Mouse (Mus musculus) forebrain, embryonic 10.5 days (tissue): ENCODE measurements around the gene Gsk3b. TPM values are rescaled to one million over a fixed set of nuclear protein-coding genes. Genes with fewer than 3 reads are reported as not detected.

Experiments used
- DNase-seq: peaks from one replicate; pipeline ENCODE4 v3.0.0-alpha.2; 2017; ENCODE audit warnings: low spot score; ENCODE audit errors: extremely low spot score
- H3K27ac ChIP-seq: fragments of 300-500 bp; sonication (generic); 2 replicates; pipeline ENCODE4 v1.5.1; 2016; ENCODE audit warnings: mild to moderate bottlenecking
- H3K27me3 ChIP-seq: fragments of 300-500 bp; sonication (generic); 2 replicates; pipeline ENCODE4 v1.6.1; 2016; ENCODE audit warnings: mild to moderate bottlenecking; ENCODE audit not compliant: poor library complexity, severe bottlenecking
- H3K36me3 ChIP-seq: fragments of 300-500 bp; sonication (generic); replicated peaks from 2 replicates; pipeline ENCODE4 v1.6.1; 2016; ENCODE audit warnings: mild to moderate bottlenecking, moderate library complexity
- H3K4me1 ChIP-seq: fragments of 300-500 bp; sonication (generic); 2 replicates; pipeline ENCODE4 v1.6.1; 2016
- H3K4me3 ChIP-seq: fragments of 300-500 bp; sonication (generic); 2 replicates; pipeline ENCODE4 v1.5.1; 2016; ENCODE audit warnings: mild to moderate bottlenecking, moderate library complexity
- H3K9me3 ChIP-seq: fragments of 300-500 bp; sonication (generic); 2 replicates; pipeline ENCODE4 v1.6.1; 2016; ENCODE audit warnings: mild to moderate bottlenecking, moderate library complexity
- WGBS: fragments of 180-500 bp; shearing (Covaris S2); methylation state at CpG from one replicate; pipeline ENCODE4 v1.1.7; 2016; 5-methylcytosine and 5-hydroxymethylcytosine counted together
- polyA plus RNA-seq: library from polyadenylated mRNA; unstranded; fragments of >200 nt; fragmentation: Nextera tagmentation; extraction: Ambion mirVana; gene quantifications from 2 replicates; pipeline ENCODE4 v1.2.1, GENCODE M21; 2016

Gene Gsk3b
- polyA plus RNA-seq, 1 experiment from 2014 or later = 64.3 TPM

DNA sequence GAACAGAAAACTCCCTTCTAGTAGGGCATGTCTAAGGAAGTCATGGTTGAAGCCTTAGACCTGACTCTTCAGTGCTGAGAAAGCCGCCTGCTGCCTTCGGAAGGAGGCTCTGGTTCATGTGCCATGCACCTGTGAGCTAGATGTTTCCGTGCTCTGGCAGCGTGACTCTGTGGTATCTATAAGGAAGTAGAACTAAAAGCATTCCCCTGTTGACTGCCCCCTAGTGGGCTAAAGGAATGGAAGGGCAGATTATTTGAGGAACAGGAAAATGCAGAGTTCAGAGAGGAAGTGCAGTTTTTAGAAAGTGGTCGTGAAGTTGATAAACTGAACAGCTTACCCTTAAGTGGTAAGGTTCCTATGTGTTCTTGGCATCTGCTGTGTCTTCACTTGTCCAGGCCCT lies 150.9 kb downstream of the Gsk3b start:
- WGBS = 86% methylated on average over 5 of the region's 5 CpGs
- peaks cover 56% of the 10 kb centered on the region for H3K36me3 ChIP-seq
- H3K4me3 ChIP-seq = no peak overlapping the region
- H3K27ac ChIP-seq = no peak overlapping the region
- H3K4me1 ChIP-seq = no peaks in the 10 kb centered on the region
- DNase-seq = no peak
- H3K9me3 ChIP-seq = no peaks in the 10 kb centered on the region
- H3K27me3 ChIP-seq = no peaks in the 10 kb centered on the region

DNA sequence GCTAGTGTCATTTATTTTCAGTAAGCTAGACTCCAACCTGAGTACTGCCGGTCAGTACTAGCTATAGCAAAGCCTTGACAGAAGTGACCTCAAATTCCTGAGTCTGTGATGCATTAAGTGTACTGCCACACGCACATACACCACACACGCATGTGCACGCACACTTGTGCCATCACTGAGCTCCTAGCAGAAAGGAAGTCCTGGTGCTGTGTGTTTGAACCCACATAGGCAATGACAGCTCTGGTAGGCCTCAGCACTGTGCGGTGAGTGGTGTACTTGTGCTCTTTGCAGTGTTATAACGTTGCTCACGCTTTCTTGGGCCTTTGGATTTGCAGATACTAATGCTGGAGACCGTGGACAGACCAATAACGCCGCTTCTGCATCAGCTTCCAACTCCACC lies 151.4 kb downstream of the Gsk3b start:
- Histone ChIP-seq H3K27me3 (no peaks in the 10 kb centered on the region), H3K36me3 (peaks cover 57% of the 10 kb centered on the region), H3K27ac (no peak overlapping the region), H3K4me1 (no peaks in the 10 kb centered on the region), H3K9me3 (no peaks in the 10 kb centered on the region), H3K4me3 (no peak overlapping the region)
- DNase-seq = no peak
- WGBS = 96% methylated on average over 10 of the region's 10 CpGs

DNA sequence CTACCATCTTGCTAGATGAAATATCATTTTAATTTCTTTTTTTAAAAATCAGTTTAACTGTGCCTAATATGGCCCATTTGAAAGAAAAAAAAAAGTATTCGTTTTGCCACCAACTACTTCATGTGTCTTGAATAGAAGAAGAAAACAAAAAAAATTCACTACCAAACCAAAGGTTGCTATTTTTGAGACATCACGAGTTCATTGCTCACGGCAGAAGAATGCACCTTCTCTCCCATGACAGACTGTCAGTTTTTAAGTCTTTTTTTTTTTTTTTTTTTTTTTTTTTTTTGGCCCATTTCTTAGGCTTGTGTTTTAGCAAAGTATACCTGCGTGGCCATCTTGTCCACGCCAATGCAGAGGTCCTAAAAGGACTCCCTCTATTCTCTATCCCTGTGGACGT lies 155.3 kb downstream of the Gsk3b start:
- Histone ChIP-seq H3K4me3 (no peak overlapping the region), H3K4me1 (peaks cover 10% of the 10 kb centered on the region), H3K9me3 (no peaks in the 10 kb centered on the region), H3K36me3 (peaks cover 45% of the 10 kb centered on the region), H3K27me3 (no peaks in the 10 kb centered on the region), H3K27ac (no peak overlapping the region)
- 91% methylated on average over 6 of the region's 6 CpGs for WGBS
- DNase-seq = no peak

DNA sequence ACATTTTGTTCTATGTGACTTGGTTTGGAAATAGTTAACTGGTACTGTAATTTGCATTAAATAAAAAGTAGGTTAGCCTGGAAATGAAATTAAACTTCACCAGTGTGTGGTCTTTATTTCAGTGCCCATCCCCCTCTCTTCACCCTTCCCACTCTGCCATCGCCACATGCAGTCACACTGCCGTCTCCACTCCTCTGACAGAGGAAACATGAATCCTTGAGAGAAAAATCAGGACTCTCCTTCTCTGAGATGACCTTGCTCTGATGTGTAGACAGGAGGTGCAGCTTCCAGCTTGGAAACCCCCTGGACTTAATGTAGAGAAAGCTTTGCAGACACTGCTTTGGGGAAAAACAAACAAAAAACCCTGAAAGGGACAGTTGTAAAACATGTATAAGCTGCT lies 156.6 kb downstream of the Gsk3b start:
- Histone ChIP-seq H3K4me3 (no peak overlapping the region), H3K36me3 (peaks cover 40% of the 10 kb centered on the region), H3K4me1 (peaks cover 11% of the 10 kb centered on the region), H3K9me3 (no peaks in the 10 kb centered on the region), H3K27ac (no peak overlapping the region), H3K27me3 (no peaks in the 10 kb centered on the region)
- no peak for DNase-seq
- 89% methylated on average over 2 of the region's 2 CpGs for WGBS

DNA sequence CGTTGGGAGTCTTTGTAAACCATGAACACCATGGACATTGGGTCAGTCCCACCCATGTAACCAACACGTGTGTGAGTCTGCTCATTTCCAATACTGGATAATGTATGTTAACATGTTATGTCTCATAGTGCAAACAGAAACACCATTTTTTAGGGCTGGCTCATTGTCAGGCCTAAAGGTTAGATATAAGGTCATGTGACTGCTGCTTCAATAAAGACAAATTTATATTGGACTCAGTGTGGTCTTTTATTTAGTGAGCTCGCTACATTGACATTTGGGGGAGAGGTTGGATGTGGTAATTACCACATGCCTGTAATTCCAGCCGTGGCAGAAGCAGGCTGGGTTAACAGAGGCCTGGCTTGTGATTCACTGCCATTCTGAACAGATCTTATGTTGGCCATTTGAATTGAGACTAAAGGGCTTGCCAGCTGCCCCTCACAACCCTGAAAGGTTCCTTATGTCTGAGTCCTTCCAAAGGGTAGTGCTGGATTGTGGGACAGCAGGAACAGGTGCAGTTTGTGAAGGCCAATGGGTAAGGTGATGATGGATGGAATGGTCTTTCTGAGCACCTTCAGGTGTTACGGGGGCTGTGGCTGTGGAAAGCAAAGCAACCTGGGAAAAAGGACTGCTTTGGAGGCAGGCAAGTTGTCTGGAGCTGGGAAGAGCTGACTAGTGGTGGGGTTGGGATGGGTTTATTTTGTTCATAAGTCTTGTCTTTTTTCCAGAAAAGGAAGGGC lies 157.2 kb downstream of the Gsk3b start:
- no peak for DNase-seq
- WGBS = 82% methylated on average over 5 of the region's 5 CpGs
- Histone ChIP-seq H3K4me3 (no peak overlapping the region), H3K4me1 (peaks cover 11% of the 10 kb centered on the region), H3K9me3 (no peaks in the 10 kb centered on the region), H3K27me3 (no peaks in the 10 kb centered on the region), H3K36me3 (peaks cover 34% of the 10 kb centered on the region), H3K27ac (no peak overlapping the region)

DNA sequence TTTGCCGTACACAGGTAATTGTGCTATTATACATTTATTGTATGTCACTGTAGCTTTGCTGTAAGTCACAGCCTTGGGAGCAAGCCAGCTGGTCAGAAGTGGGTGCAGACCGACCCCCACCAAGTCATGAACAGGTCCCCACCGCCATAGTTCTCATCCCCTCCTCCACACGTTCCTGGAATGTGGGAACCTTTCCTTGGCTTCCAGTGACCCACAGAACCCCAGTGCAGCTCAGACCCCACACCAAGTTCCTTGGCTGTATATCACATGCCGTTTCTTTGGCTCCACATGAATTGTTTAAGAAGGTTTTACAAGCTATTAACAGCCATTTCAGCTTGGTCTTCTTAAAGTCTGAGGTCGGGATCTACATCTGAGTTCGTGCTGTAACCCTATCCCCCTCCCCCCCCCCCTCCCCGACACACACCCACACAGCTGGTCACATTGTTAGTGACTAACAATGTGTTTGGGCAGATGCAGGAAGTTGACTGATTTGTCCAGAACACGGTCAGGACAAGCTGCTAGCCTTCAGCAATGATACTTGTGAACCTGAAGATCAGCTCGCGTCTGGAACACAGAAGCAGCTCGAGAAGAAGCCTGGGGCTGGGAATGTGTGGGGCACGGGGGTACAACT lies 159.6 kb downstream of the Gsk3b start:
- Histone ChIP-seq H3K27ac (no peak overlapping the region), H3K36me3 (0 out of 2 replicates have a peak, but pooled peaks cover 12% of the 10 kb centered on the region), H3K4me3 (no peak overlapping the region), H3K4me1 (peaks cover 11% of the 10 kb centered on the region), H3K27me3 (no peaks in the 10 kb centered on the region), H3K9me3 (no peaks in the 10 kb centered on the region)
- WGBS = 66% methylated on average over 13 of the region's 13 CpGs
- DNase-seq = no peak

DNA sequence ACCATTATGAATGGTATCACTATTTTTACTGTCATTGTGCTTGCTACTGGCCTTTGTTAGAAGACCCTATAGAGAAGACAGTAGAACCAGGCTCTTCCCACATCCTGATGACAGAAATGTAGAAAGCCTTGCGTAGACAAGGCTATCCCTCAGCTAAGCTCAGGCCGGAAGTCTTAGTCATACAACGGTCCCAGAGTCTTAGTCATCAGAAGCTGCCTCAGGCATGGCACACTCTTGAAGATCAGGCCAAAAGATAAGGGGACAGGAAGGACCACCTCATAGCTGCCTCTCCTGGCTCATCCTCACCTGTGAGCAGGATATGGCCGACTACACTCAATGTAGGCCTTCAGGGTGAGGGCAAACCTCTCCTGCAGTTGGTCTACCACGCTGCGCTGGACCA lies 161.7 kb downstream of the Gsk3b start:
- H3K9me3 ChIP-seq = no peaks in the 10 kb centered on the region
- H3K4me1 ChIP-seq = peaks cover 11% of the 10 kb centered on the region
- DNase-seq = no peak
- H3K36me3 ChIP-seq = 0 out of 2 replicates have a peak, but pooled peaks cover 4% of the 10 kb centered on the region
- no peaks in the 10 kb centered on the region for H3K27me3 ChIP-seq
- no peak overlapping the region for H3K27ac ChIP-seq
- WGBS = 93% methylated on average over 6 of the region's 6 CpGs
- no peak overlapping the region for H3K4me3 ChIP-seq

DNA sequence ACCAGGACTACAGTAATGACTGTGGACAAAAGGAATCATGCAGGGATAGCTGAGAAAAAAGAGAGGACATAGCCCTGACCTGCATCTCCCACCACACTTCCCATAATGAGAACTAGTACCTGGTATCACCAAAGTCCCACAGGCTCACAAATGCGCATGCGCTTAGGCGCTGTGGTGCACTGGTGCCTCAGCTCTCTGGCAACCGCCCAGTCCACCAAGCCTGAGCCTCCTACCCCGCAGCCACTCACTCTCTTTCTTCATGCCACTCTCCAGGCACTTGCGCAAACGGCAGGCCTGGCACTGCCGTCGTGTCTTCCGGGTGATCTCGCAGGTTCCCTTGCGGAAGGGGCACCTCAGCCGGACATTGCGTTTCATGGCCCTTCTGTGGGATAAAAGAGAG lies 165.2 kb downstream of the Gsk3b start:
- Histone ChIP-seq H3K9me3 (no peaks in the 10 kb centered on the region), H3K4me3 (no peak overlapping the region), H3K27me3 (no peaks in the 10 kb centered on the region), H3K4me1 (peaks cover 3% of the 10 kb centered on the region), H3K27ac (no peak overlapping the region), H3K36me3 (no peaks in the 10 kb centered on the region)
- 85% methylated on average over 14 of the region's 14 CpGs for WGBS
- DNase-seq = no peak

DNA sequence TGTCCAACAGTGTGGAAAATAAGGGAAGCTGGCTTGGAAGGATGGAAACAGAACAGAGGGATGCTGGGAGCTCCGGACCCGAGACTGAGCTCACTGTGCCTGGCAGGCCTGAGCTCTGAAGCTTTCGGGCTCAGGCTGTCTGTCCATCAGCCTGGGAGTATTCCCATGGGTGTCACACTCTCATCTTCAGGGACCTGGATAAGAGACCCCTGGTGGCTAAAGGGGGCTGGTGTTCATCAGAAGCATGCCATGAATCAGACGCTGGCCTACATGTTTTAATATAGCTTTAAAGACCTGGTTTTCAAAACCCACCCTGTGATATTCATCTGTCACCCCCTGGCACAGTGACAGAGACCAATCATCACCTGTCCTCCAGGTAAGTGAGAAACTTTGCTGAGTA lies 166.3 kb downstream of the Gsk3b start:
- 81% methylated on average over 4 of the region's 4 CpGs for WGBS

DNA sequence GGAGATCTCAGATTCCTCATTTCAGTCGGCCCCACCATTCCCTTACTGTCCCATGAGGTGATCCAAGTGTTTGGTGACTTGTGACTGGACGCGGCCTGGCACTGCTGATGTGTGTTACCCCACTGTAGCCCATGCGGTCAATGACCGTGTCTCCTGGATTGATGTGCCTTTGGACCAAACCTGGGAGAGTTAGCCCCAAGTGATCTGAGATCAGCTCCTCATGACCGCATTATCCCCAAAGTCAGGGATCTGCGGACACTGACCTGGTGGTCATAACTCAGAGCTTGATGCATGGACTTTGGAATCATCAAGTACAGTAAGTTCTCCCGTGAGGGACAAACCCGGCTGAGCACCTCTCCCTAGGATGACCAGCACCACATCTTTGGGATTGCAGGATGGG lies 167.1 kb downstream of the Gsk3b start:
- 96% methylated on average over 9 of the region's 9 CpGs for WGBS
- Histone ChIP-seq H3K4me1 (no peaks in the 10 kb centered on the region), H3K9me3 (no peaks in the 10 kb centered on the region), H3K27me3 (no peaks in the 10 kb centered on the region), H3K4me3 (no peak overlapping the region), H3K27ac (no peak overlapping the region), H3K36me3 (no peaks in the 10 kb centered on the region)
- no peak for DNase-seq

More for the DNA sequence above, 166.3 kb downstream of the Gsk3b start:
- Histone ChIP-seq H3K9me3 (no peaks in the 10 kb centered on the region), H3K4me1 (no peaks in the 10 kb centered on the region), H3K27me3 (no peaks in the 10 kb centered on the region), H3K36me3 (no peaks in the 10 kb centered on the region), H3K4me3 (no peak overlapping the region), H3K27ac (no peak overlapping the region)
- no peak for DNase-seq

DNA sequence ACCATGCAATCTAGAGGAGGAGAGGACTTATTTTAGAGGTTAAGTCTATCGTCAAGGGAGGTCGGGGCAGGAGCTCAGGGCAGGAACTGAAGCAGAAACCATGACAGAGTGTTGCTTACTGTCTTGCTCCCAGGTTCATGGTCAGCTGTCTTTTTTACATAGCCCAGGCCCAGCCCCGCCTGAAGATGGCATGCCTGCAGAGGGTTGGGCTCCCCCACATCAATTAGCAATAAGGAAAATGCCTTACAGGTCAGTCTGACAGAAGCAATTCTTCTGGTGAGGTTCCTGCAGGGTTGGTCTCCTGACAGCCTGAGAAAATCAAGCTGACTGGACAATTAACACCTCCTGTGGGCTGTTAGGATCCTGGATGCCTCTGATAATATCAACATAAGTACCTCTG lies 182.8 kb downstream of the Gsk3b start:
- 0 out of 2 replicates have a peak overlapping the region, but pooled peaks have one; percentile 63 for H3K27ac ChIP-seq
- H3K9me3 ChIP-seq = no peaks in the 10 kb centered on the region
- 83% methylated on average over 3 of the region's 3 CpGs for WGBS
- no peak for DNase-seq
- H3K27me3 ChIP-seq = no peaks in the 10 kb centered on the region
- peaks cover 17% of the 10 kb centered on the region for H3K4me1 ChIP-seq
- H3K36me3 ChIP-seq = no peaks in the 10 kb centered on the region
- no peak overlapping the region for H3K4me3 ChIP-seq

DNA sequence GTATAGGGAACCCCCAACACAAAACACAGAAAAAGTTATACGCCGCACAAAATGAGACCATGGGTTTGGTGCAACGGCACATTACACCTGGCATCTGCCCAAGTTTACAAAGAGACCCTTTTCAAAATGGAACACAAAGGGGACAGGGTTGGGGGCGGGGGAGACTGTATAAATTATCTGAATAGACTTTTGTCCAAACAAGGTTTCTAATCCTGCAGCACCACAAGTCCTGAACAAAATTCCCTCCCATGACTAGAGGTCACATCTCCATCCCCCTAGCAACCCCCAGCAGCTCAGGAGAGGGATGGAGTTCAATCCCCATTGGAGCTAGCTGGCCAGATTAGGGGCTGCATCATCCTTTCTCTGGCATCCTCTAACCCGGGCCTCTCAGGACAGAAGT lies 183.7 kb downstream of the Gsk3b start:
- no peak overlapping the region for H3K4me3 ChIP-seq
- H3K36me3 ChIP-seq = no peaks in the 10 kb centered on the region
- peaks cover 17% of the 10 kb centered on the region for H3K4me1 ChIP-seq
- no peaks in the 10 kb centered on the region for H3K27me3 ChIP-seq
- peak overlapping the region; percentile 63; the same call in 1 of the 2 replicates for H3K27ac ChIP-seq
- 75% methylated on average over 5 of the region's 5 CpGs for WGBS
- no peaks in the 10 kb centered on the region for H3K9me3 ChIP-seq
- DNase-seq = no peak

DNA sequence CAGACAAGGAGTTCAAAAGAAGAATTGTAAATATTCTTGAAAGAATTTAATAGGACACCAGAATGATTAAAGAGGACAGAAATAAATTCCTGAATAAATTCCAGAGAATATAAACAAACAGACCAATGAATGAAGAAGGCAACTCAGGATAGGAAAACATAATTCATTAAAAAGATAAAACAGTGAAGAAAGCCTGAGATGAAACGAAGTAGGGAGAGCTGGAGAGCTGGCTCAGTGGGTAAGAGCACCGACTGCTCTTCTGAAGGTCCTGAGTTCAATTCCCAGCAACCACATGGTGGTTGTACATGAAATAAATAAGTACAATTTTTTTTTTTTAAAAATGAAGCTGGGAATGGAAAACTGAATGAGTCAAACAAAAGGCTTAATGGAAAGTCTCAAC lies 185.9 kb downstream of the Gsk3b start:
- 88% methylated on average over 2 of the region's 2 CpGs for WGBS
- no peak for DNase-seq
- H3K4me1 ChIP-seq = peaks cover 17% of the 10 kb centered on the region
- H3K36me3 ChIP-seq = no peaks in the 10 kb centered on the region
- H3K27ac ChIP-seq = no peak overlapping the region
- H3K27me3 ChIP-seq = no peaks in the 10 kb centered on the region
- no peaks in the 10 kb centered on the region for H3K9me3 ChIP-seq
- H3K4me3 ChIP-seq = no peak overlapping the region
